Mouse (Mus musculus) forebrain, embryonic 15.5 days (tissue): ENCODE results near the gene Plxnc1. TPM values are rescaled to one million over a fixed set of nuclear protein-coding genes. Genes with fewer than 3 reads are reported as not detected.
A peak's percentile ranks its signal among the peaks of the same experiment; 100 is the strongest.

Source experiments
- ATAC-seq: fragments of 200-750 bp; cut with Nextera tagmentation; replicated peaks from 2 replicates; pipeline ENCODE4 v1.8.0; 2017; ENCODE audit warnings: mild to moderate bottlenecking, moderate TSS enrichment, moderate library complexity
- H3K27ac ChIP-seq: fragments of 300-500 bp; sonication (generic); replicated peaks from 2 replicates; pipeline ENCODE4 v1.5.1; 2015; ENCODE audit warnings: mild to moderate bottlenecking, inconsistent platforms
- H3K27me3 ChIP-seq: fragments of 300-500 bp; sonication (generic); 2 replicates; pipeline ENCODE4 v1.6.1; 2015; ENCODE audit warnings: inconsistent platforms
- H3K36me3 ChIP-seq: fragments of 300-500 bp; sonication (generic); 2 replicates; pipeline ENCODE4 v1.6.1; 2015; ENCODE audit warnings: mild to moderate bottlenecking, inconsistent platforms
- H3K4me1 ChIP-seq: fragments of 300-500 bp; sonication (generic); 2 replicates; pipeline ENCODE4 v1.6.1; 2015; ENCODE audit warnings: inconsistent platforms
- H3K4me2 ChIP-seq: fragments of 300-500 bp; sonication (generic); replicated peaks from 2 replicates; pipeline ENCODE4 v1.6.1; 2015; ENCODE audit warnings: mild to moderate bottlenecking, inconsistent platforms
- H3K4me3 ChIP-seq: fragments of 300-500 bp; sonication (generic); 2 replicates; pipeline ENCODE4 v1.5.1; 2015; ENCODE audit warnings: mild to moderate bottlenecking, inconsistent platforms
- H3K9ac ChIP-seq: fragments of 300-500 bp; sonication (generic); replicated peaks from 2 replicates; pipeline ENCODE4 v1.6.1; 2015; ENCODE audit warnings: mild to moderate bottlenecking, inconsistent platforms
- H3K9me3 ChIP-seq: fragments of 300-500 bp; sonication (generic); 2 replicates; pipeline ENCODE4 v1.6.1; 2016; ENCODE audit warnings: inconsistent platforms
- WGBS: fragments of 180-500 bp; shearing (Covaris S2); methylation state at CpG from one replicate; pipeline ENCODE4 v1.1.7; 2015; ENCODE audit warnings: mixed read lengths; 5-methylcytosine and 5-hydroxymethylcytosine counted together
- polyA plus RNA-seq: library from polyadenylated mRNA; unstranded; fragments of >200 nt; fragmentation: Nextera tagmentation; extraction: Ambion mirVana; gene quantifications from 2 replicates; pipeline ENCODE4 v1.2.1, GENCODE M21; 2015

The Plxnc1 gene
- polyA plus RNA-seq, 1 experiment from 2014 or later: 11.2 TPM

GRCm38 (mm10) chr10:94945206-94945711 is 624 bp upstream of the Plxnc1 start:
- Histone ChIP-seq H3K4me3 (peak overlapping the region; percentile 83), H3K4me1 (peaks cover 44% of the 10 kb centered on the region), H3K9me3 (no peaks in the 10 kb centered on the region), H3K27ac (peak overlapping the region; percentile 97), H3K36me3 (no peaks in the 10 kb centered on the region), H3K4me2 (peak overlapping the region; percentile 87), H3K9ac (peak overlapping the region; percentile 95), H3K27me3 (no peaks in the 10 kb centered on the region)
- WGBS: under 1% methylated on average over 36 of the region's 36 CpGs
- ATAC-seq: peak; percentile 18

GRCm38 (mm10) chr10:94943846-94944690 is 567 bp downstream of the Plxnc1 start:
- peak; percentile 49 for ATAC-seq
- H3K9ac ChIP-seq: peak overlapping the region; percentile 95
- H3K27ac ChIP-seq: peak overlapping the region; percentile 97
- WGBS: under 1% methylated on average over 89 of the region's 110 CpGs
- H3K9me3 ChIP-seq: no peaks in the 10 kb centered on the region
- H3K27me3 ChIP-seq: no peaks in the 10 kb centered on the region
- peak overlapping the region; percentile 87 for H3K4me2 ChIP-seq
- H3K36me3 ChIP-seq: no peaks in the 10 kb centered on the region
- H3K4me3 ChIP-seq: peak overlapping the region; percentile 83
- H3K4me1 ChIP-seq: peaks cover 53% of the 10 kb centered on the region

- peak overlapping the region; percentile 97 for H3K27ac ChIP-seq
- H3K4me1 ChIP-seq: peaks cover 53% of the 10 kb centered on the region
- peak overlapping the region; percentile 87 for H3K4me2 ChIP-seq
- peak; percentile 7 for ATAC-seq
- no peaks in the 10 kb centered on the region for H3K9me3 ChIP-seq
- H3K27me3 ChIP-seq: no peaks in the 10 kb centered on the region
- WGBS: under 1% methylated on average over 26 of the region's 26 CpGs
- peak overlapping the region; percentile 83 for H3K4me3 ChIP-seq
- no peaks in the 10 kb centered on the region for H3K36me3 ChIP-seq
- H3K9ac ChIP-seq: peak overlapping the region; percentile 95
Measured at GRCm38 (mm10) chr10:94943401-94943845, 1.2 kb downstream of the Plxnc1 start.

- Histone ChIP-seq H3K27me3 (no peaks in the 10 kb centered on the region), H3K9me3 (no peaks in the 10 kb centered on the region), H3K27ac (peak overlapping the region; percentile 97), H3K9ac (peak overlapping the region; percentile 95), H3K4me1 (peaks cover 57% of the 10 kb centered on the region), H3K4me3 (peak overlapping the region; percentile 83), H3K4me2 (peak overlapping the region; percentile 87), H3K36me3 (no peaks in the 10 kb centered on the region)
- ATAC-seq: 0 out of 2 replicates have a peak, but pooled peaks have one; percentile 3
- under 1% methylated on average over 17 of the region's 17 CpGs for WGBS
Measured at GRCm38 (mm10) chr10:94942449-94943041, 2.1 kb downstream of the Plxnc1 start.

GRCm38 (mm10) chr10:94941551-94941950 is 3.1 kb downstream of the Plxnc1 start:
- Histone ChIP-seq H3K9ac (peak overlapping the region; percentile 95), H3K27ac (peak overlapping the region; percentile 97), H3K27me3 (no peaks in the 10 kb centered on the region), H3K36me3 (no peaks in the 10 kb centered on the region), H3K9me3 (no peaks in the 10 kb centered on the region), H3K4me1 (peaks cover 57% of the 10 kb centered on the region), H3K4me2 (peak overlapping the region; percentile 87), H3K4me3 (peak overlapping the region; percentile 83)
- ATAC-seq: no peak
- under 1% methylated on average over 4 of the region's 4 CpGs for whole genome bisulfite sequencing

GRCm38 (mm10) chr10:94940786-94941185 is 3.8 kb downstream of the Plxnc1 start:
- no peak for ATAC-seq
- WGBS: 6% methylated on average over 7 of the region's 7 CpGs
- Histone ChIP-seq H3K27ac (peak overlapping the region; percentile 71), H3K4me3 (peak overlapping the region; percentile 83), H3K4me2 (peak overlapping the region; percentile 87), H3K9me3 (no peaks in the 10 kb centered on the region), H3K4me1 (peaks cover 54% of the 10 kb centered on the region), H3K9ac (peak overlapping the region; percentile 0; the same call in 1 of the 2 replicates), H3K36me3 (no peaks in the 10 kb centered on the region), H3K27me3 (no peaks in the 10 kb centered on the region)

- peak overlapping the region; percentile 87 for H3K4me2 ChIP-seq
- peaks cover 50% of the 10 kb centered on the region for H3K4me1 ChIP-seq
- H3K36me3 ChIP-seq: no peaks in the 10 kb centered on the region
- no peak for ATAC-seq
- H3K9ac ChIP-seq: 0 out of 2 replicates have a peak overlapping the region, but pooled peaks have one; percentile 0
- peak overlapping the region; percentile 83 for H3K4me3 ChIP-seq
- H3K27me3 ChIP-seq: no peaks in the 10 kb centered on the region
- WGBS: 17% methylated on average over 2 of the region's 2 CpGs
- peak overlapping the region; percentile 71 for H3K27ac ChIP-seq
- no peaks in the 10 kb centered on the region for H3K9me3 ChIP-seq
Measured at GRCm38 (mm10) chr10:94940061-94940460, 4.6 kb downstream of the Plxnc1 start.

- peaks cover 56% of the 10 kb centered on the region for H3K4me1 ChIP-seq
- 100% methylated on average over 2 of the region's 2 CpGs for WGBS
- H3K36me3 ChIP-seq: no peaks in the 10 kb centered on the region
Measured at GRCm38 (mm10) chr10:94938899-94939298, 5.7 kb downstream of the Plxnc1 start.

GRCm38 (mm10) chr10:94938320-94938719 is 6.3 kb downstream of the Plxnc1 start:
- WGBS: 91% methylated on average over 6 of the region's 6 CpGs
- H3K36me3 ChIP-seq: no peaks in the 10 kb centered on the region
- no peak overlapping the region for H3K27ac ChIP-seq
- H3K4me2 ChIP-seq: no peak overlapping the region
- H3K4me1 ChIP-seq: peaks cover 55% of the 10 kb centered on the region
- no peak for ATAC-seq
- no peak overlapping the region for H3K4me3 ChIP-seq
- no peaks in the 10 kb centered on the region for H3K27me3 ChIP-seq
- no peak overlapping the region for H3K9ac ChIP-seq
- no peaks in the 10 kb centered on the region for H3K9me3 ChIP-seq

More at GRCm38 (mm10) chr10:94938899-94939298, 5.7 kb downstream of the Plxnc1 start:
- Histone ChIP-seq H3K4me3 (no peak overlapping the region), H3K27me3 (no peaks in the 10 kb centered on the region), H3K27ac (no peak overlapping the region), H3K9me3 (no peaks in the 10 kb centered on the region), H3K9ac (no peak overlapping the region), H3K4me2 (no peak overlapping the region)
- no peak for ATAC-seq

- no peaks in the 10 kb centered on the region for H3K27me3 ChIP-seq
- H3K36me3 ChIP-seq: no peaks in the 10 kb centered on the region
- H3K27ac ChIP-seq: no peak overlapping the region
- H3K4me3 ChIP-seq: no peak overlapping the region
- no peak overlapping the region for H3K4me2 ChIP-seq
- H3K9me3 ChIP-seq: no peaks in the 10 kb centered on the region
- peaks cover 30% of the 10 kb centered on the region for H3K4me1 ChIP-seq
- no peak for ATAC-seq
- WGBS: 85% methylated on average over 4 of the region's 4 CpGs
- no peak overlapping the region for H3K9ac ChIP-seq
Measured at GRCm38 (mm10) chr10:94935270-94935669, 9.4 kb downstream of the Plxnc1 start.

- H3K4me2 ChIP-seq: no peak overlapping the region
- no peak overlapping the region for H3K27ac ChIP-seq
- no peak overlapping the region for H3K4me3 ChIP-seq
- no peaks in the 10 kb centered on the region for H3K36me3 ChIP-seq
- no peak for ATAC-seq
- peaks cover 21% of the 10 kb centered on the region for H3K4me1 ChIP-seq
- no peak overlapping the region for H3K9ac ChIP-seq
- no peaks in the 10 kb centered on the region for H3K27me3 ChIP-seq
- 81% methylated on average over 9 of the region's 9 CpGs for WGBS
- H3K9me3 ChIP-seq: no peaks in the 10 kb centered on the region
Measured at GRCm38 (mm10) chr10:94934151-94934614, 10.5 kb downstream of the Plxnc1 start.
